Mouse (Mus musculus) intestine, embryonic 16.5 days (tissue): ENCODE measurements around the gene Chrnb2. TPM values are rescaled to one million over a fixed set of nuclear protein-coding genes. Genes with fewer than 3 reads are reported as not detected.

Source experiments
- ATAC-seq: fragments of 200-750 bp; cut with Nextera tagmentation; 2 replicates; pipeline ENCODE4 v1.8.0; 2017; ENCODE audit warnings: moderate TSS enrichment, moderate library complexity
- H3K27ac ChIP-seq: fragments of 300-500 bp; sonication (generic); 2 replicates; pipeline ENCODE4 v1.5.1; 2014; ENCODE audit warnings: mild to moderate bottlenecking, low read length
- H3K27me3 ChIP-seq: fragments of 300-500 bp; sonication (generic); replicated peaks from 2 replicates; pipeline ENCODE4 v1.6.1; 2014; ENCODE audit warnings: low read length, control low read depth, mixed read lengths; ENCODE audit not compliant: control insufficient read depth, insufficient read depth
- H3K36me3 ChIP-seq: fragments of 300-500 bp; sonication (generic); 2 replicates; pipeline ENCODE4 v1.6.1; 2014; ENCODE audit warnings: low read length, control low read depth; ENCODE audit not compliant: control insufficient read depth, insufficient read depth
- H3K4me1 ChIP-seq: fragments of 300-500 bp; sonication (generic); 2 replicates; pipeline ENCODE4 v1.6.1; 2014; ENCODE audit warnings: low read length, control low read depth, mixed read lengths; ENCODE audit not compliant: control insufficient read depth, insufficient read depth
- H3K4me2 ChIP-seq: fragments of 300-500 bp; sonication (generic); 2 replicates; pipeline ENCODE4 v1.6.1; 2014; ENCODE audit warnings: low read depth, low read length, control low read depth
- H3K4me3 ChIP-seq: fragments of 300-500 bp; sonication (generic); 2 replicates; pipeline ENCODE4 v1.5.1; 2014; ENCODE audit warnings: mild to moderate bottlenecking, low read length
- H3K9ac ChIP-seq: fragments of 300-500 bp; sonication (generic); 2 replicates; pipeline ENCODE4 v1.6.1; 2014; ENCODE audit warnings: low read depth, low read length
- H3K9me3 ChIP-seq: fragments of 300-500 bp; sonication (generic); 2 replicates; pipeline ENCODE4 v1.6.1; 2016; ENCODE audit warnings: low read length, control low read depth; ENCODE audit not compliant: control insufficient read depth
- WGBS: fragments of 180-500 bp; shearing (Covaris S2); extraction: QIAGEN DNeasy Blood & Tissue Kit; methylation state at CpG from one replicate; pipeline ENCODE4 v1.1.7; 2014; 5-methylcytosine and 5-hydroxymethylcytosine counted together
- polyA plus RNA-seq: library from polyadenylated mRNA; unstranded; fragments of >200 nt; fragmentation: Nextera tagmentation; extraction: Ambion mirVana; gene quantifications from 2 replicates; pipeline ENCODE4 v1.2.1, GENCODE M21; 2015

Gene Chrnb2
- polyA plus RNA-seq = 1.5 and 1.7 TPM in 2 replicates

DNA sequence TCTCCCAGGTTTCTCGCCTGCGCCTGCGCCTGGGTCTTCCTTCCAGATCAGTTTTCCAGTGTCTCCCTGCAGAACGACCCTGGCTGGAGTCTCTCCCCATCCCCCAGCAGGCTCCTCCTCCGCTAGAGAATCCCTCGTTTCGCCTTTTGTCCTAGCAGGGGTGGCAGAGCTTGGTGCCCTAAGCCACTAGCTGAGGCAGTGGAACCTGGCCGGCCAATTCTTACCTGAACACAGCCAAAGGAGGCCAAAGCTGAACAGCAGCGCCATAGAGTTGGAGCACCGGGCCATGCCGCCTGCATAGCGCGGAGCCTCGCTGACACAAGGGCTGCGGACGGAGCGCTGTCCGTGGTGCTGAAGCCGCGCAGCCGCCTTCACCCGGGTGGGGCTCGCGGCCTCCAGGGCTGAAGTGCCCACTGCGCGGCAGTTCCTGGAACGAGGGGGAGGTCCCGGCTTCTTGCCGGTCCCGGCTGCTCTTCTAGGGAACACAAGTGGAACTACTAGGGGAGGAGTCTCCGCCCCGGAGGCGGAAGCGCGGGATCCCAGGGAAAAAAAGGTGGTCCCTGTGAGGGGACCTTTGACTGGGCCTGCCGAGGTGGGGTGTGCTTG lies at the start of gene Chrnb2:
Chrnb2 (minus strand) TSS at position 514 of the 606 bp plus-strand sequence.
- peak; percentile 93 for ATAC-seq
- peak within 1 kb of the TSS; percentile 27 for H3K4me3 ChIP-seq

DNA sequence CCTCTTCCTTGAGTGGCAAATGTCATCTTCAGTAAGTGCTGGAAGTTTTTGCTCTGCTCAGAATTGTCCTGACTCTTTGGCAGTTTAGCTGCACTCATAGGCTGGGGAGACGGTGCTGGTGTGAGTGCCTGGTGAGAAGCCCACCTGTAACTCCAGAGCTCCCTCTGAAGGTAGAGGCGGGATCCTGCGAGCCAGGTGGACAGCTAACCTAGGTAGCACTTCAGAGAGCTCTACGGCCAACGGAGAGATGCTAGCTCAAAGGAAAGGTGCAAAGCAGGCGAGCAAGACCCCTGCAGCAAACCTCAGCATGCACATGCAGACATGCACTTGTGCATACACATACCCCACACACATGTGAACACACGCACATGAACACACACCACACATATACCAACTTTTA lies 49.6 kb upstream of the Chrnb2 start:
- Histone ChIP-seq H3K4me2 (no peak overlapping the region), H3K4me1 (no peaks in the 10 kb centered on the region), H3K36me3 (no peaks in the 10 kb centered on the region), H3K9ac (no peak overlapping the region), H3K27me3 (no peaks in the 10 kb centered on the region), H3K27ac (no peak overlapping the region), H3K9me3 (no peaks in the 10 kb centered on the region), H3K4me3 (no peak overlapping the region)
- 78% methylated on average over 7 of the region's 7 CpGs for WGBS
- no peak for ATAC-seq

More for the DNA sequence above, at the start of gene Chrnb2:
- WGBS = under 1% methylated on average over 36 of the region's 36 CpGs
- Histone ChIP-seq H3K4me1 (peaks cover 8% of the 10 kb centered on the region), H3K4me2 (peak within 1 kb of the TSS; percentile 43), H3K36me3 (no peaks in the 10 kb centered on the region), H3K9me3 (no peaks in the 10 kb centered on the region), H3K27me3 (peaks cover 5% of the 10 kb centered on the region; the same call in 1 of the 2 replicates), H3K27ac (no peak within 1 kb of the TSS), H3K9ac (no peak within 1 kb of the TSS)

- Histone ChIP-seq H3K9me3 (no peaks in the 10 kb centered on the region), H3K36me3 (no peaks in the 10 kb centered on the region), H3K27me3 (no peaks in the 10 kb centered on the region), H3K4me3 (no peak overlapping the region), H3K4me2 (no peak overlapping the region), H3K4me1 (no peaks in the 10 kb centered on the region), H3K9ac (no peak overlapping the region), H3K27ac (no peak overlapping the region)
- ATAC-seq = no peak
- 74% methylated on average over 3 of the region's 3 CpGs for WGBS
Observed at GRCm38 (mm10) chr3:89812166-89812565, 47.7 kb upstream of the Chrnb2 start.

GRCm38 (mm10) chr3:89810841-89811240 lies 46.4 kb upstream of the Chrnb2 start:
- no peak overlapping the region for H3K4me2 ChIP-seq
- no peaks in the 10 kb centered on the region for H3K36me3 ChIP-seq
- H3K27me3 ChIP-seq = no peaks in the 10 kb centered on the region
- no peak for ATAC-seq
- H3K4me3 ChIP-seq = no peak overlapping the region
- H3K9ac ChIP-seq = no peak overlapping the region
- H3K9me3 ChIP-seq = no peaks in the 10 kb centered on the region
- H3K27ac ChIP-seq = no peak overlapping the region
- H3K4me1 ChIP-seq = no peaks in the 10 kb centered on the region

DNA sequence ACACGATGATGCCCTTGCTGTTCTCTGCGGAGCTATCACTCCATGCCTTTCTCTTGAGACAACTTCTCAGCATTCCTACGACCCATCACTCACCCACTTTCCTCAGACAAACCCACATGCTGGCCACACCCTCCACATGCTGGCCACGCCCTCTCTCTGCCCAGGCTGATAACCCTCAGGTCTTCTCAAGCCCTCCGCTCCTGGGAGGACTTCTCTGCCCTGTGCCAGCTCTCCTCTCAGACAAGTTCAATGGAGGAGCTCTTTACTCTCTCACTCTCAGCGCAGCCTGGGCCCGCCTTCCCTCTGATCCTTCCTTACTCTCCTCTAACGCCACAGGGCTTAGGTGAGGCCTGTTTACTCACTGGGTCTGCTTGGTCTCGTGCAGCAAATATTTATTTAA lies 44.2 kb upstream of the Chrnb2 start:
- no peak overlapping the region for H3K27ac ChIP-seq
- ATAC-seq = peak; percentile 71

DNA sequence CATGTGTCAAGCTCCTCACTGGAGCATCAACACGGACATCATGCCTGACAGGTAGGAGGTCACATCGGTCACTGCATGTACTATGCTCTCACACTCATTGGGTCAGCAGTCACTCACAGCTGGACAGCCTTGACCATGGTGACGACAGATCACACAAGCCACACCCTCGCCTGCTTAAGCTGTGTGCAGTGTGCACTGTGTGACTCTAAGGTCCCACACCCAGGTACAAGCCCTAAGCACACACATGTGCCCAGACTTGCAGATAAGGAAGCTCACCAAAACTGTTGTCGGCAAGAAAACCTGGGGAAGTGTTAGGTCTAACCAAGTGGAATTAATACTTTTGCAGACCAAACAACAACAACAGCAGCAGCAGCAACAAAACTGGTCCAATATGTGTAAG lies 43.4 kb upstream of the Chrnb2 start:
- ATAC-seq = peak; percentile 76; the same call in 1 of the 2 replicates

More for the DNA sequence above, 44.2 kb upstream of the Chrnb2 start:
- Histone ChIP-seq H3K4me3 (no peak overlapping the region), H3K9me3 (no peaks in the 10 kb centered on the region), H3K9ac (no peak overlapping the region), H3K4me2 (no peak overlapping the region), H3K4me1 (no peaks in the 10 kb centered on the region), H3K36me3 (no peaks in the 10 kb centered on the region), H3K27me3 (no peaks in the 10 kb centered on the region)
- WGBS = 39% methylated on average over 9 of the region's 9 CpGs

DNA sequence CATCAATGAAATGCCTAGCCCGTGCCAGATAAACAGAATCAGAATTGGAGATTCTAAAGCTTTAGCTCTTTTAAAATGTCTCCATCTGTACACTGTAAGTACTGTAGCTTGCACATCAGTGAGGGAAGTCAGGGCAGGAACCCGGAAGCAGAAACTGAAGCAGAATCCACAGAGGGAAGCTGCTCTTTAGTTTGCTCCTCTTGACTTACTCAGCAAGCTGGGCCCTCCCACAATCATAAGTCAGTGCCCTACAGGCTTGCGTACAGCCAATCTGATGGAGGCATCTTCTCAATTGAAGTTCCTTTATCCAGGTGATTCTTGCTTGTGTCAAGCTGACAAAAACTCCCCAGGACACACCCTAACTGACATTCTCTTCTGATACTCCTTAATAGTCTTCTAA lies 42.7 kb upstream of the Chrnb2 start:
- no peaks in the 10 kb centered on the region for H3K9me3 ChIP-seq
- H3K4me1 ChIP-seq = 0 out of 2 replicates have a peak, but pooled peaks cover 2% of the 10 kb centered on the region
- H3K4me2 ChIP-seq = no peak overlapping the region
- H3K27ac ChIP-seq = no peak overlapping the region
- H3K27me3 ChIP-seq = no peaks in the 10 kb centered on the region
- no peak overlapping the region for H3K4me3 ChIP-seq
- H3K36me3 ChIP-seq = no peaks in the 10 kb centered on the region
- no peak overlapping the region for H3K9ac ChIP-seq
- ATAC-seq = no peak
- 84% methylated on average over 3 of the region's 3 CpGs for WGBS

More for the DNA sequence above, 43.4 kb upstream of the Chrnb2 start:
- Histone ChIP-seq H3K4me2 (no peak overlapping the region), H3K27ac (no peak overlapping the region), H3K36me3 (no peaks in the 10 kb centered on the region), H3K4me3 (no peak overlapping the region), H3K4me1 (0 out of 2 replicates have a peak, but pooled peaks cover 2% of the 10 kb centered on the region), H3K9ac (no peak overlapping the region), H3K9me3 (no peaks in the 10 kb centered on the region), H3K27me3 (no peaks in the 10 kb centered on the region)
- 70% methylated on average over 5 of the region's 5 CpGs for WGBS

DNA sequence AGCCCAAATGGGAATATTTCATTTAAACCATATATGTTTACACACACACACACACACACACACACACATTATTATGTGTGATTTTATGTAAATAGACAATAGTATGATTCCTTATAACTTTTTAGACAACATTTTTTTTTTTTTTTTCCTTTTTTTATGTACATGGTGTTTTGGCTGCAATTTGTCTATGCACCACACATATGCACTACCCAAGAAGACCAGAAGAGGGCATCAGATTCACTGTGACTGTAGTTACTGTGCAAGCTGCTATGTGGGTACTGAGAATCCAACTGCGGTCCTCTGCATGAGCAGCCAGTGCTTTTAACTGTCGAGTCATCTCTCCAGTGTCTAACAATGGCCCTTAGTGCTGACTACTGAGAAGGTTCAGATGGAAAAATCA lies 42.3 kb upstream of the Chrnb2 start:
- WGBS = 80% methylated on average over 2 of the region's 2 CpGs
- H3K27ac ChIP-seq = no peak overlapping the region

GRCm38 (mm10) chr3:89805179-89805578 lies 40.7 kb upstream of the Chrnb2 start:
- Histone ChIP-seq H3K4me3 (no peak overlapping the region), H3K27ac (no peak overlapping the region), H3K9ac (no peak overlapping the region), H3K4me2 (no peak overlapping the region), H3K4me1 (0 out of 2 replicates have a peak, but pooled peaks cover 5% of the 10 kb centered on the region), H3K9me3 (no peaks in the 10 kb centered on the region), H3K36me3 (no peaks in the 10 kb centered on the region), H3K27me3 (no peaks in the 10 kb centered on the region)
- WGBS = 65% methylated on average over 4 of the region's 4 CpGs
- no peak for ATAC-seq

More for the DNA sequence above, 42.3 kb upstream of the Chrnb2 start:
- Histone ChIP-seq H3K9ac (no peak overlapping the region), H3K36me3 (no peaks in the 10 kb centered on the region), H3K9me3 (no peaks in the 10 kb centered on the region), H3K4me3 (no peak overlapping the region), H3K4me2 (no peak overlapping the region), H3K27me3 (no peaks in the 10 kb centered on the region), H3K4me1 (0 out of 2 replicates have a peak, but pooled peaks cover 2% of the 10 kb centered on the region)
- no peak for ATAC-seq

DNA sequence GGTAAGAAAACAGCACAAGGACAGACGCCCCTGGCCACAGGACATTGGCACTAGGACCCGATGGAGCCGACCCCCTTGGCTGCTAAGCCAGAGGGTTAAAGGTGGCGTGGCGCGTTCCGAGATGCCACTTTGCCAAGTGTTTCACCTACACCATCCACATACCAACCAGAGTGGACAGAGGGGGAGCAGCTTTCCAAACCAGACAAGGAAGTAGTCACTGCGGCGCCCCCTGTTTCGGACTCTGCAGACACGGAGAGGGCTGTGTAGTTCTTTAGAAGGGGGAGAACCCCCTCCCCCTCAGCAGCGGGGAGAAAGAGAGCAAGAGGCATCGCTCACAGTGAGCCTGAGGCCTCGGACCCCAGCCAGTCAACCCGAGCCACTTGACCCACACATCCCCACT lies 38.4 kb upstream of the Chrnb2 start:
- Histone ChIP-seq H3K9me3 (no peaks in the 10 kb centered on the region), H3K27me3 (no peaks in the 10 kb centered on the region), H3K36me3 (no peaks in the 10 kb centered on the region), H3K4me1 (0 out of 2 replicates have a peak, but pooled peaks cover 5% of the 10 kb centered on the region), H3K4me3 (no peak overlapping the region), H3K9ac (no peak overlapping the region), H3K27ac (no peak overlapping the region), H3K4me2 (no peak overlapping the region)
- no peak for ATAC-seq
- 73% methylated on average over 15 of the region's 15 CpGs for WGBS
